Mouse (Mus musculus) CD4-positive, CD25-positive, alpha-beta regulatory T cell, adult 9 weeks (primary cell): ENCODE data around the gene Ptrh2. TPM values are rescaled to one million over a fixed set of nuclear protein-coding genes. Genes with fewer than 3 reads are reported as not detected.

ENCODE experiments used
- polyA plus RNA-seq: library from polyadenylated mRNA; unstranded; fragments of 100-300 nt; shearing (Covaris generic); gene quantifications from one replicate; pipeline ENCODE4 v1.2.1, GENCODE M21; 2017

The Ptrh2 gene
- polyA plus RNA-seq, result 13.5 TPM

DNA sequence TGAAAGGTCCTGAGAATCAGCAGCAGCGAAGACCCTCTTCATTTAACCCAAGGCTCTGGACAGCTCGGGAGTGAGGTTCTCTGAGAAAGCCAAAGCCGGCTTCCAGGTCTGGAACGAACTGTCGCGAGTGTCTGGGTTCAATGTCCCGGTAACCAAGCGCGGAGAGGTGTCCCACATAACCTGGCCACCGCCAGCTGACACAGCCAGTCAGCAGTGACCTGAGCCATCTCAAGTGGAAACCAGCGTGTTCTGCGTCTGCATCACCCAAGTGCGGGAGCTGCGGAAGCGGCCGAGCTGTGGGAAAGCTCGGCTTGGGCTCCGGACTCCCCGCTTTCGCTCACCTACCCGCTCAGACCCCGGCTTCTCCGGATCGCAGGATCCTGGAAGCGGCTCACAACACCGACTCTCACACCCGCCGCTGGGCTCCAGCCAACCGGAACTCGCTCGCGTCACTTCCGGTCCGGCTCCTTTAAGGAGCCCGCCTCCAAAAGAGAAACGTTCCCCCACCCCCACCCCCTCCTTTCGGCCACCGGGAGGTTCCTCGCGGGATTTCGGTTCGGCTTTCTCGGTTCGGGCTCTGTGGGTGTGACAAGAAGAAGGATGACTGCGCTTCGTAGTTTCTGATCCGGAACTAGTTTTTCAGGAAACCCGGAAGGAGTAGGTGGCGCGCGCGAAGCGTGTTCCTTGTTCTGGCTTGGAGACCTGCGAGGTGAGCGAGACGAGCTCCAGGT, at the start of gene Ptrh2, which contains the start of gene Vmp1:
Gene Ptrh2, plus strand, starts transcription at position 591 of the 731 bp plus-strand sequence.
Gene Vmp1, minus strand, starts transcription at position 442 of the 731 bp plus-strand sequence.

Other genes starting within 250 kb of the Ptrh2 start
- gene Rnft1, start 199.3 kb upstream of the Ptrh2 start, polyA plus RNA-seq, result 45.4 TPM
- 63.4 TPM for gene Rps6kb1, start 139.2 kb upstream of the Ptrh2 start, polyA plus RNA-seq
- 6.2 TPM for gene Tubd1, start 139.0 kb upstream of the Ptrh2 start, polyA plus RNA-seq
- 179 TPM for gene Vmp1, start 149 bp upstream of the Ptrh2 start, polyA plus RNA-seq
- gene Cltc, start 73.6 kb downstream of the Ptrh2 start, polyA plus RNA-seq, result 186 TPM
- 47.9 TPM for gene Dhx40, start 123.8 kb downstream of the Ptrh2 start, polyA plus RNA-seq